Mouse (Mus musculus): ENCODE results near the gene Phactr1. TPM values are rescaled to one million over a fixed set of nuclear protein-coding genes. Genes with fewer than 3 reads are reported as not detected.
A peak's percentile ranks its signal among the peaks of the same experiment; 100 is the strongest.

The Phactr1 gene
- polyA plus RNA-seq, 1 experiment from 2014 or later, result 2.0 TPM

GRCm38 (mm10) chr13:42774040-42774439 lies 93.6 kb downstream of the Phactr1 start:
- Histone ChIP-seq H3K9me3 (replicated peaks) (no peaks in the 10 kb centered on the region), H3K36me3 (no peaks in the 10 kb centered on the region), H3K4me1 (peaks cover 4% of the 10 kb centered on the region; the same call in 1 of the 2 replicates), H3K27me3 (ENCODE audit: low read depth, poor library complexity, severe bottlenecking) (no peaks in the 10 kb centered on the region), H3K4me3 (no peak overlapping the region), H3K27ac (no peak overlapping the region)
- no peak for DNase-seq (ENCODE audit: low spot score)
- WGBS, result 71% methylated on average over 2 of the region's 2 CpGs

DNA sequence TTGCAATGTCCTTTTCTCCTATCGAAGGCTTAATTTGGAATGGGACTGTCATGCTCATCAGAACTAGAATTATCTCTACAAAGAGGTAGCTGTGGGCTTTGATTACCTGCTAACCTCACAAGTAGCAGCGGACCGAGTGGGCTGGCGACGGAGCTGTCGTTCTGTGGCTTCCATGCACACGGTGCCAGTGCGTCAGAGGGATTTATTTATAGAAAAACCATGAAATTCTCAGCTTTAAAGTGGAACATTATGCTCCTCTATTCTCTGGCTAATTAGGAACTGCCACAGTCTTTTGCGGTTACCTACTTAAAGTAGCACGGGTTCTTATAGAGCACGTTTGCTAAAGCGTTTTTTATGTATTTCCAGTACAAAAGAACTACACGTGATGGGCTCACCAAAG lies 101.7 kb downstream of the Phactr1 start:
- no peaks in the 10 kb centered on the region for H3K27me3 ChIP-seq (ENCODE audit: low read depth, poor library complexity, severe bottlenecking)
- no peaks in the 10 kb centered on the region for H3K36me3 ChIP-seq
- H3K9me3 ChIP-seq (replicated peaks), result no peaks in the 10 kb centered on the region
- no peak overlapping the region for H3K4me3 ChIP-seq
- peaks cover 4% of the 10 kb centered on the region; the same call in 1 of the 2 replicates for H3K4me1 ChIP-seq
- no peak for DNase-seq (ENCODE audit: low spot score)
- no peak overlapping the region for H3K27ac ChIP-seq
- WGBS, result 89% methylated on average over 13 of the region's 13 CpGs

- DNase-seq (ENCODE audit: low spot score), result no peak
- Histone ChIP-seq H3K27me3 (ENCODE audit: low read depth, poor library complexity, severe bottlenecking) (no peaks in the 10 kb centered on the region), H3K9me3 (replicated peaks) (no peaks in the 10 kb centered on the region), H3K4me1 (no peaks in the 10 kb centered on the region), H3K4me3 (no peak overlapping the region), H3K27ac (no peak overlapping the region), H3K36me3 (no peaks in the 10 kb centered on the region)
- 88% methylated on average over 13 of the region's 13 CpGs for WGBS
These were observed 108.8 kb downstream of the Phactr1 start for GRCm38 (mm10) chr13:42789221-42789620.

- no peaks in the 10 kb centered on the region for H3K9me3 ChIP-seq (replicated peaks)
- H3K4me3 ChIP-seq, result no peak overlapping the region
- no peaks in the 10 kb centered on the region for H3K36me3 ChIP-seq
- H3K27me3 ChIP-seq (ENCODE audit: low read depth, poor library complexity, severe bottlenecking), result no peaks in the 10 kb centered on the region
- no peak overlapping the region for H3K27ac ChIP-seq
- WGBS, result 26% methylated on average over 8 of the region's 8 CpGs
- no peaks in the 10 kb centered on the region for H3K4me1 ChIP-seq
- no peak for DNase-seq (ENCODE audit: low spot score)
These were observed 111.9 kb downstream of the Phactr1 start for GRCm38 (mm10) chr13:42792279-42792678.

DNA sequence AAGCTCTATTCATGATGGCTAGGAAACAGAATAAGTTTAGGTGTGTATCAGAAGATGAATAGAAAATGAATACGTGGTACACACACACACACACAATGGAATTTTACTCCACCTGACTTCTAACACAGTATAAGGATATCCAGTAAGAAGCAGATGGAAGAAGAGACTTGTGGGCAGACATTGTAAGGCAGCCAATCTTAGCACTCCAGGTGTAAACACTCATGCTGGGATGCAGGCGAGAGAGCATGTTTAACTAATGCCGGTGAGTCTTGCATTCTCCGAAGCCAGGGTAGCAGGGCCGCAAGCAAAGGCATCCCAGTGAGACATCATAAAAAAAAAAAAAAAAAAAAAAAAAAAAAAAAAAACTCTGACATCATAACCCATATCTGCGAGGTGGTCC lies 120.1 kb downstream of the Phactr1 start:
- no peak for DNase-seq (ENCODE audit: low spot score)
- 89% methylated on average over 6 of the region's 6 CpGs for WGBS

GRCm38 (mm10) chr13:42804314-42804713 lies 123.9 kb downstream of the Phactr1 start:
- 74% methylated on average over 9 of the region's 9 CpGs for WGBS
- no peak for DNase-seq (ENCODE audit: low spot score)

More for the DNA sequence above, 120.1 kb downstream of the Phactr1 start:
- Histone ChIP-seq H3K36me3 (no peaks in the 10 kb centered on the region), H3K27me3 (ENCODE audit: low read depth, poor library complexity, severe bottlenecking) (no peaks in the 10 kb centered on the region), H3K4me3 (no peak overlapping the region), H3K9me3 (replicated peaks) (no peaks in the 10 kb centered on the region), H3K27ac (no peak overlapping the region), H3K4me1 (0 out of 2 replicates have a peak, but pooled peaks cover 4% of the 10 kb centered on the region)

GRCm38 (mm10) chr13:42812762-42813161 lies 132.3 kb downstream of the Phactr1 start:
- DNase-seq (ENCODE audit: low spot score), result peak; percentile 61
- no peak overlapping the region for H3K27ac ChIP-seq
- no peaks in the 10 kb centered on the region for H3K36me3 ChIP-seq
- no peaks in the 10 kb centered on the region for H3K9me3 ChIP-seq (replicated peaks)
- 26% methylated on average over 7 of the region's 7 CpGs for WGBS
- peaks cover 9% of the 10 kb centered on the region for H3K4me1 ChIP-seq
- H3K4me3 ChIP-seq, result peak overlapping the region; percentile 19
- H3K27me3 ChIP-seq (ENCODE audit: low read depth, poor library complexity, severe bottlenecking), result peaks cover 10% of the 10 kb centered on the region; the same call in 1 of the 2 replicates

More at GRCm38 (mm10) chr13:42804314-42804713, 123.9 kb downstream of the Phactr1 start:
- H3K36me3 ChIP-seq, result no peaks in the 10 kb centered on the region
- no peak overlapping the region for H3K4me3 ChIP-seq
- no peaks in the 10 kb centered on the region for H3K27me3 ChIP-seq (ENCODE audit: low read depth, poor library complexity, severe bottlenecking)
- H3K27ac ChIP-seq, result no peak overlapping the region
- no peaks in the 10 kb centered on the region for H3K9me3 ChIP-seq (replicated peaks)
- 0 out of 2 replicates have a peak, but pooled peaks cover 4% of the 10 kb centered on the region for H3K4me1 ChIP-seq

- 48% methylated on average over 10 of the region's 10 CpGs for WGBS
- Histone ChIP-seq H3K4me3 (no peak overlapping the region), H3K27me3 (ENCODE audit: low read depth, poor library complexity, severe bottlenecking) (peaks cover 10% of the 10 kb centered on the region; the same call in 1 of the 2 replicates), H3K9me3 (replicated peaks) (no peaks in the 10 kb centered on the region), H3K27ac (no peak overlapping the region), H3K36me3 (no peaks in the 10 kb centered on the region), H3K4me1 (peaks cover 2% of the 10 kb centered on the region; the same call in 1 of the 2 replicates)
- DNase-seq (ENCODE audit: low spot score), result peak; percentile 83
These were observed 138.0 kb downstream of the Phactr1 start for GRCm38 (mm10) chr13:42818378-42818777.

DNA sequence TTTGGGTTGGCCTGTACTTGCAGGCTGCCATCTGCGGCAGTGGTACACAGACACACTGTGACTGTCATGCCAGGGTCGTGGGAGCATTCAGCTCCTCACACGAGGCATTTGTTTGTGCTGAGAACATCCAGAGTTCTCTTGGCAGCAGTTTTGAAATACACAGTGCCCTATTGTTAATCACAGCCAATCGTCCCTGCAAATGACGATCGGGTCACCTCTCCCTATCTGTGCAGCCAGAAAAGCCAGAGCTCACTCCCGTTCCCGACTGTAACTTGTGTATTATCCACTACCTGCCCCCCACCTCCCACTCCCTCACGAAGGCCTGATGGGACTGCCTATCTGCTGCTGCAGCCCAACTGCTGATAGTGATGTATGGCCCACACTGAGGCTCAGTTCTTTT lies 140.1 kb downstream of the Phactr1 start:
- Histone ChIP-seq H3K4me1 (no peaks in the 10 kb centered on the region), H3K9me3 (replicated peaks) (no peaks in the 10 kb centered on the region), H3K36me3 (no peaks in the 10 kb centered on the region), H3K4me3 (no peak overlapping the region), H3K27ac (no peak overlapping the region), H3K27me3 (ENCODE audit: low read depth, poor library complexity, severe bottlenecking) (no peaks in the 10 kb centered on the region)
- 82% methylated on average over 9 of the region's 9 CpGs for WGBS
- DNase-seq (ENCODE audit: low spot score), result no peak

GRCm38 (mm10) chr13:42821426-42822106 lies 141.1 kb downstream of the Phactr1 start:
- H3K27ac ChIP-seq, result no peak overlapping the region
- DNase-seq (ENCODE audit: low spot score), result no peak
- H3K36me3 ChIP-seq, result no peaks in the 10 kb centered on the region
- H3K4me1 ChIP-seq, result no peaks in the 10 kb centered on the region
- no peaks in the 10 kb centered on the region for H3K9me3 ChIP-seq (replicated peaks)
- 89% methylated on average over 15 of the region's 15 CpGs for WGBS
- no peak overlapping the region for H3K4me3 ChIP-seq
- H3K27me3 ChIP-seq (ENCODE audit: low read depth, poor library complexity, severe bottlenecking), result no peaks in the 10 kb centered on the region

- Histone ChIP-seq H3K36me3 (no peaks in the 10 kb centered on the region), H3K27ac (no peak overlapping the region), H3K27me3 (ENCODE audit: low read depth, poor library complexity, severe bottlenecking) (no peaks in the 10 kb centered on the region), H3K9me3 (replicated peaks) (no peaks in the 10 kb centered on the region), H3K4me3 (no peak overlapping the region), H3K4me1 (no peaks in the 10 kb centered on the region)
- WGBS, result 26% methylated on average over 10 of the region's 10 CpGs
- peak; percentile 90 for DNase-seq (ENCODE audit: low spot score)
These were observed 142.1 kb downstream of the Phactr1 start for GRCm38 (mm10) chr13:42822545-42822944.

- WGBS, result 89% methylated on average over 7 of the region's 7 CpGs
- H3K4me3 ChIP-seq, result no peak overlapping the region
- H3K27me3 ChIP-seq (ENCODE audit: low read depth, poor library complexity, severe bottlenecking), result no peaks in the 10 kb centered on the region
- H3K27ac ChIP-seq, result no peak overlapping the region
- no peaks in the 10 kb centered on the region for H3K9me3 ChIP-seq (replicated peaks)
- no peaks in the 10 kb centered on the region for H3K4me1 ChIP-seq
- H3K36me3 ChIP-seq, result no peaks in the 10 kb centered on the region
- DNase-seq (ENCODE audit: low spot score), result no peak
These were observed 143.5 kb downstream of the Phactr1 start for GRCm38 (mm10) chr13:42823875-42824274.

DNA sequence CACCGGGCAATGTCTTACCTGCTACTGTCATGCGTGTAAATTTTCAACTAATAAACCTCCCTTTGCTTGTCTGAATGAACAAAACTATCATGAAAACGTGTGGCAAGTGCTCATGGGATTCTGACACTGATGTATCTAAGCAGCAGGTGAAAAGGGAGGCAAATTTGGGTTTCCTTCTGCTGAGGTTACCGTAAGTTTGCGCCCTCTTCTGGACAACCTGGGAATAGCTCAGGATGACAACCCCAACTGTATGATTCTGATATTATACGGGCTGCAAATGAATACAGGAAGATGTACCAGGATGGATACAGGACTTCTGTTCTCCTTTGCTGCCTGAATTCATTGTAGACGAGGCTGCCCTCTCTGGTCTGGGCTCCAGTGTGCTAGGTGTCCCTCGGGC lies 146.2 kb downstream of the Phactr1 start:
- H3K27ac ChIP-seq, result no peak overlapping the region
- H3K36me3 ChIP-seq, result no peaks in the 10 kb centered on the region
- 55% methylated on average over 8 of the region's 8 CpGs for WGBS
- H3K4me1 ChIP-seq, result 0 out of 2 replicates have a peak, but pooled peaks cover 2% of the 10 kb centered on the region
- DNase-seq (ENCODE audit: low spot score), result peak; percentile 46
- no peaks in the 10 kb centered on the region for H3K27me3 ChIP-seq (ENCODE audit: low read depth, poor library complexity, severe bottlenecking)
- H3K4me3 ChIP-seq, result no peak overlapping the region
- no peaks in the 10 kb centered on the region for H3K9me3 ChIP-seq (replicated peaks)
